Mouse (Mus musculus): ENCODE results near the gene Soga3. TPM values are rescaled to one million over a fixed set of nuclear protein-coding genes. Genes with fewer than 3 reads are reported as not detected.

Soga3 gene
- polyA plus RNA-seq (2015; fragmentation: Nextera tagmentation; extraction: Ambion mirVana) = 0.93 and 1.2 TPM in 2 replicates

- 2% methylated on average over 34 of the region's 34 CpGs for WGBS
- peak within 1 kb of the TSS; percentile 51 for H3K4me2 ChIP-seq
- H3K27me3 ChIP-seq = peaks cover 61% of the 10 kb centered on the region
- peak within 1 kb of the TSS; percentile 32 for H3K4me3 ChIP-seq (replicated peaks)
- H3K27ac ChIP-seq = no peak within 1 kb of the TSS
- no peaks in the 10 kb centered on the region for H3K36me3 ChIP-seq
- H3K9ac ChIP-seq = no peak within 1 kb of the TSS
- H3K4me1 ChIP-seq = peaks cover 30% of the 10 kb centered on the region
- H3K9me3 ChIP-seq (replicated peaks) = no peaks in the 10 kb centered on the region
- ATAC-seq (replicated peaks; ENCODE audit: low FRiP score) = no peak
Measured at GRCm38 (mm10) chr10:29143566-29144335, at the start of gene Soga3. Gene Soga3 (plus strand): TSS chr10:29143839.

- Histone ChIP-seq H3K27me3 (no peaks in the 10 kb centered on the region), H3K27ac (no peak overlapping the region), H3K4me2 (no peak overlapping the region), H3K9me3 (replicated peaks) (no peaks in the 10 kb centered on the region), H3K4me3 (replicated peaks) (no peak overlapping the region), H3K36me3 (no peaks in the 10 kb centered on the region), H3K9ac (no peak overlapping the region), H3K4me1 (no peaks in the 10 kb centered on the region)
- WGBS = 10% methylated on average over 4 of the region's 4 CpGs
- ATAC-seq (replicated peaks; ENCODE audit: low FRiP score) = no peak
Measured at GRCm38 (mm10) chr10:29106962-29107361, 36.7 kb upstream of the Soga3 start.

- Histone ChIP-seq H3K27me3 (peaks cover 50% of the 10 kb centered on the region), H3K36me3 (no peaks in the 10 kb centered on the region), H3K9me3 (replicated peaks) (no peaks in the 10 kb centered on the region), H3K4me1 (peaks cover 23% of the 10 kb centered on the region), H3K4me3 (replicated peaks) (no peak overlapping the region), H3K27ac (no peak overlapping the region), H3K4me2 (no peak overlapping the region), H3K9ac (no peak overlapping the region)
- ATAC-seq (replicated peaks; ENCODE audit: low FRiP score) = no peak
- 33% methylated on average over 7 of the region's 7 CpGs for WGBS
Measured at GRCm38 (mm10) chr10:29142556-29143105, 1.0 kb upstream of the Soga3 start.

- ATAC-seq (replicated peaks; ENCODE audit: low FRiP score) = no peak
- H3K4me1 ChIP-seq = peaks cover 30% of the 10 kb centered on the region
- 11% methylated on average over 9 of the region's 12 CpGs for WGBS
- H3K36me3 ChIP-seq = no peaks in the 10 kb centered on the region
- no peak overlapping the region for H3K9ac ChIP-seq
- no peak overlapping the region for H3K27ac ChIP-seq
- H3K27me3 ChIP-seq = peaks cover 68% of the 10 kb centered on the region
- H3K4me3 ChIP-seq (replicated peaks) = no peak overlapping the region; the same call in 1 of the 2 replicates
- H3K9me3 ChIP-seq (replicated peaks) = no peaks in the 10 kb centered on the region
- H3K4me2 ChIP-seq = no peak overlapping the region
Measured at GRCm38 (mm10) chr10:29144612-29145405, 1.2 kb downstream of the Soga3 start.

GRCm38 (mm10) chr10:29146198-29146857 is 2.7 kb downstream of the Soga3 start:
- H3K36me3 ChIP-seq = no peaks in the 10 kb centered on the region
- peak; percentile 69; the same call in 1 of the 2 replicates for ATAC-seq (replicated peaks; ENCODE audit: low FRiP score)
- no peaks in the 10 kb centered on the region for H3K9me3 ChIP-seq (replicated peaks)
- peaks cover 30% of the 10 kb centered on the region for H3K4me1 ChIP-seq
- peak overlapping the region; percentile 53 for H3K4me3 ChIP-seq (replicated peaks)
- H3K27me3 ChIP-seq = peaks cover 72% of the 10 kb centered on the region
- H3K4me2 ChIP-seq = peak overlapping the region; percentile 95
- H3K27ac ChIP-seq = no peak overlapping the region
- under 1% methylated on average over 22 of the region's 22 CpGs for WGBS
- no peak overlapping the region for H3K9ac ChIP-seq

- H3K36me3 ChIP-seq = no peaks in the 10 kb centered on the region
- H3K27ac ChIP-seq = no peak overlapping the region
- WGBS = under 1% methylated on average over 63 of the region's 65 CpGs
- H3K4me3 ChIP-seq (replicated peaks) = peak overlapping the region; percentile 53
- peak overlapping the region; percentile 95 for H3K4me2 ChIP-seq
- H3K27me3 ChIP-seq = peaks cover 72% of the 10 kb centered on the region
- ATAC-seq (replicated peaks; ENCODE audit: low FRiP score) = peak; percentile 97
- peaks cover 30% of the 10 kb centered on the region for H3K4me1 ChIP-seq
- H3K9ac ChIP-seq = no peak overlapping the region
- H3K9me3 ChIP-seq (replicated peaks) = no peaks in the 10 kb centered on the region
Measured at GRCm38 (mm10) chr10:29146858-29147640, 3.4 kb downstream of the Soga3 start.

GRCm38 (mm10) chr10:29147641-29147990 is 4.0 kb downstream of the Soga3 start:
- WGBS = under 1% methylated on average over 12 of the region's 12 CpGs
- no peak overlapping the region for H3K27ac ChIP-seq
- peaks cover 30% of the 10 kb centered on the region for H3K4me1 ChIP-seq
- H3K36me3 ChIP-seq = no peaks in the 10 kb centered on the region
- H3K4me2 ChIP-seq = peak overlapping the region; percentile 95
- ATAC-seq (replicated peaks; ENCODE audit: low FRiP score) = no peak
- peaks cover 71% of the 10 kb centered on the region for H3K27me3 ChIP-seq
- peak overlapping the region; percentile 53 for H3K4me3 ChIP-seq (replicated peaks)
- no peaks in the 10 kb centered on the region for H3K9me3 ChIP-seq (replicated peaks)
- H3K9ac ChIP-seq = no peak overlapping the region

- H3K4me1 ChIP-seq = peaks cover 30% of the 10 kb centered on the region
- no peak for ATAC-seq (replicated peaks; ENCODE audit: low FRiP score)
- peaks cover 68% of the 10 kb centered on the region for H3K27me3 ChIP-seq
- no peaks in the 10 kb centered on the region for H3K36me3 ChIP-seq
- H3K4me2 ChIP-seq = peak overlapping the region; percentile 95
- WGBS = 2% methylated on average over 21 of the region's 21 CpGs
- H3K4me3 ChIP-seq (replicated peaks) = peak overlapping the region; percentile 53; the same call in 1 of the 2 replicates
- H3K9me3 ChIP-seq (replicated peaks) = no peaks in the 10 kb centered on the region
- no peak overlapping the region for H3K27ac ChIP-seq
- H3K9ac ChIP-seq = no peak overlapping the region
Measured at GRCm38 (mm10) chr10:29148076-29148475, 4.4 kb downstream of the Soga3 start.

GRCm38 (mm10) chr10:29155304-29155703 is 11.7 kb downstream of the Soga3 start:
- Histone ChIP-seq H3K4me3 (replicated peaks) (no peak overlapping the region), H3K27ac (no peak overlapping the region), H3K4me2 (no peak overlapping the region), H3K9ac (no peak overlapping the region), H3K9me3 (replicated peaks) (no peaks in the 10 kb centered on the region), H3K27me3 (no peaks in the 10 kb centered on the region), H3K4me1 (no peaks in the 10 kb centered on the region), H3K36me3 (no peaks in the 10 kb centered on the region)
- WGBS = 93% methylated on average over 3 of the region's 3 CpGs
- ATAC-seq (replicated peaks; ENCODE audit: low FRiP score) = no peak

- H3K27me3 ChIP-seq = no peaks in the 10 kb centered on the region
- H3K9me3 ChIP-seq (replicated peaks) = no peaks in the 10 kb centered on the region
- no peak overlapping the region for H3K27ac ChIP-seq
- H3K9ac ChIP-seq = no peak overlapping the region
- no peak overlapping the region for H3K4me2 ChIP-seq
- H3K4me1 ChIP-seq = no peaks in the 10 kb centered on the region
- no peaks in the 10 kb centered on the region for H3K36me3 ChIP-seq
- no peak overlapping the region for H3K4me3 ChIP-seq (replicated peaks)
- WGBS = 89% methylated on average over 2 of the region's 2 CpGs
- no peak for ATAC-seq (replicated peaks; ENCODE audit: low FRiP score)
Measured at GRCm38 (mm10) chr10:29161664-29162063, 18.0 kb downstream of the Soga3 start.

- ATAC-seq (replicated peaks; ENCODE audit: low FRiP score) = no peak
Measured at GRCm38 (mm10) chr10:29173778-29174177, 30.1 kb downstream of the Soga3 start.

More at GRCm38 (mm10) chr10:29173778-29174177, 30.1 kb downstream of the Soga3 start:
- Histone ChIP-seq H3K9ac (no peak overlapping the region), H3K27me3 (no peaks in the 10 kb centered on the region), H3K27ac (no peak overlapping the region), H3K9me3 (replicated peaks) (no peaks in the 10 kb centered on the region), H3K4me1 (no peaks in the 10 kb centered on the region), H3K36me3 (no peaks in the 10 kb centered on the region), H3K4me2 (no peak overlapping the region), H3K4me3 (replicated peaks) (no peak overlapping the region)
- 90% methylated on average over 2 of the region's 2 CpGs for WGBS
